Mouse (Mus musculus): Measurements from ENCODE around the gene Cldn24.

DNA sequence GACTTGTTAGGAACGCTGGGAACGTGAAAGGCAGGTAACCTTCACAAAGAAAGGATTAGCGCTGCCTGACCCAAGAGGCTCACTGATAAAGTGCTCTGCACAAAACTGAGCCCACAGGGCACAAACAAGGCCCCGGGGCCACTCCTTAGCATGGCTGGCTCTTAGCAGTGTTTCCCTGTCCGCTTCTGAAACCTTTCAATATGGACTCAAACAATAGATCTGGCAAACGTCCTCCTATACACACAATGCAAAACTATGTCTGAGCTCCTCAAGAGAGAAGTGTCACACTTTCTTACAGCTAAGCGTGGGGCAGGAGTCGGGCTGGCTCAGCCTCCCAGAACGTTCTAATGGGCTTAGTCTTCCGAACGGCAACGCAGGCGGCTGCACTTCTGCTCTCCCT lies 2.2 kb downstream of the Cldn24 start, which contains the start of gene Cldn22:
- TF ChIP-seq POLR2A (IDR thresholded peaks at IDR 0.05; ENCODE audit: low read depth, low read length) (no peak), CTCF (IDR thresholded peaks at IDR 0.05; ENCODE audit: extremely low read depth, insufficient read depth, insufficient read length, insufficient replicate concordance) (no peak)

Measured in spleen, adult 2 months (tissue).